Mouse (Mus musculus): ENCODE data around the gene Chd8.

The Chd8 gene

GRCm38 (mm10) chr14:52257484-52258213, at the start of gene Chd8:
Gene Chd8 (minus strand): TSS chr14:52257780.
- in situ Hi-C loops (cut with MboI, MseI), result no loop called here

DNA sequence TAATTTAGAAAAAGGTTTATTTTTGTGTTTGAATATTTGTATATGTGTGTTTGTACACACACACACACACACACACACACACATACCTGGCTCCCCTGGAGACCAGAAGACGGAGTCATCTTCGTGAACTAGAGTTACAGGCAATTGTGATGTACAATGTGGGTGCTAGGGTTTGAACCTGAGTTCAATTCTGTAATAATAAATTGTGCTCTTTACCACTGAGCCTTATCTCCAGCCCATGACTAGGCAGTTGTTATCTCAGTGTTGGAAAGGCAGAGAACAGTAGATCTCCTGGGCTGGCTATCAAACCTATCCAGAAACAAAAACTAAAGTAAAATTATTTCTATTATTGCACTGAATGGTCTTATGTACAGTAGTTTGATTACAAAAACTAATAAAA, 48.5 kb upstream of the Chd8 start:
- in situ Hi-C loops (cut with MboI, MseI), result loop anchor here (25.0 kb wide), 1 partner anchor 1906 kb away; no protein-coding TSS in a partner anchor

DNA sequence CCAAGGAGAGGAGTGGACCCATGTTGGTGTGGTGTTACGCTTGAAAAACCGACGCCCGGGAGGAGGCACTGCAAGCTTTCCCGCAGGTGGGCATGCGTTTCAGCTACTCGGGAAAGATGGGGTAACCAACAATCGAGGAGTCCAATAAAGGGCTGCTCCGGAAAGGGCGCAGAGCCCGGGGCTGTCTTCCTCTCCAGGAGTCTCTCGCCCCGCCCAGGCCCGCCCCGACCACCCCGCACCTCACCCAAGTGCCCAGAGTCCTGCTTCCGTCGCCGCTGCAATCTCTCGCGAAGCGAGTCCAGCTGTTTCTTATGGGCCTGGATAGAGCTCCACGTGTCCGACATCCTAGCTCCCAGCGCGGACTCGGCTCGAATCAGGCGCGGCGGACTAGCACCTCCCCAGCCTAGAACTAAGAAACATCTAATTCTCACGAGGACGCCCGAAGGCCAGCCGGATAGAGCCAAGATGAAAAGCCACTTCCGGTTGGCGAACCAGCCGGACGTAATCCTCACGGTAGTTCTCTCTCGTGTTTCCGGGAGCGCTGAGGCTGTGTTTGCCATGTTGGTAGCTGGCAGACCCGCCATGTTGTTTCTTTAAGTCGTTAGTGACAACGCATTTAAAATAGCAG, 47.2 kb upstream of the Chd8 start, which contains the start of gene Mettl3:
TSS of gene Mettl3 (minus strand) at position 485 of the 628 bp plus-strand sequence.
- in situ Hi-C loops (cut with MboI, MseI), result loop anchor here (25.0 kb wide), 1 partner anchor 1908 kb away; no protein-coding TSS in a partner anchor

GRCm38 (mm10) chr14:52303517-52303916, 45.9 kb upstream of the Chd8 start:
- in situ Hi-C loops (cut with MboI, MseI), result loop anchor here (25.0 kb wide), 1 partner anchor 1909 kb away; no protein-coding TSS in a partner anchor

DNA sequence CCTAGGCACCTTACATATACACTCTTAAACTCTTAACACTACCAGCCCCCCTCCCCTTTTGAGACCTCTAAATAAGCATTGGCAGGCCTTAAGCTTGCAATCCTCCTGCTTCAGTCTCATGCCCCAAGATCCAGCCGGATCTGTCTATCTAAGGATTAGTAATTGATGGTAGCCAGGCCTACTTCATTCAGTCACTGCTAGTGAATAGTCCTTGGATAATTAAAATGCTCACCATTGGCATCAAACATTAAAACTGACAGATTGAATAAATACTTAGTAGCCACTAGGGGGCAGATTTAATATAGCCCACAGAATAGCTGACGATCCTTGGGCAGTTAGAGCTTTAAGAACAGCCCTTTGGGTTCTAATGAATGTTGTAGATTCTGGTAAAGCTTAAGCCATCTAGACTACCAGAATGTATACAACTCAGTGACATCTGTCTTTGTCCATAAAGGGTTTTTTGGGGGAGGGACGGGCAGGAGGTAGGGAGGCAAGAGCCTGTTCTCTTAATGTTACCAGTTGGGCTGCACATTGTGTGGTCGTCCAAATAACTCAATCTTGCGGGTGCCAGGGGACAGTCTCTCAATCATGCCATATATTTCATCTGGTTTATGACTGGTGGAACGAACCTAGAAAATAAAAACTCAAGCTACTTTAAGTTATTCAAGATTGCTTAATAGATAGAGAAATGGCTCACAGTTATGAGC, 38.1 kb upstream of the Chd8 start:
- in situ Hi-C loops (cut with MboI, MseI), result loop anchor here (5.0 kb wide), 1 partner anchor 42 kb away; no protein-coding TSS in a partner anchor

DNA sequence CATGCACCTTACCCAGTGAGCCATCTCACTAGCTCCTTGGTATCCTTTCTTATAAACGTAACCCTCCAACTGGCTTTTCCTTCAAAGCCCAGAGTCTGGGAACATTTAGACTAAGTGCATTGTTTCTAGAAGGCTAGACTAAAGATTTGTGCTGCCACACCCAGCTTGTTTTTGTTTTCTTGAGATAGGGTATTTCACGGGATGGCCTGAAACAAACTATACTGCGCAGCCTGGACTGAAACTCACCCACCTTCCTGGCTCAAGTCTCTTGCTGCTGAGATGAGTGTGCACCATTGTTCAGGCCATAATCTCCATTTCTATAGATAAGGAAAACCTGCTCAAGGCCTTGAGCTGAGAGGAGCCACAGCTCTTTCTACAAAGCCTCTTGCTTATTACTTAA, 26.6 kb upstream of the Chd8 start:
- in situ Hi-C loops (cut with MboI, MseI), result no loop called here

DNA sequence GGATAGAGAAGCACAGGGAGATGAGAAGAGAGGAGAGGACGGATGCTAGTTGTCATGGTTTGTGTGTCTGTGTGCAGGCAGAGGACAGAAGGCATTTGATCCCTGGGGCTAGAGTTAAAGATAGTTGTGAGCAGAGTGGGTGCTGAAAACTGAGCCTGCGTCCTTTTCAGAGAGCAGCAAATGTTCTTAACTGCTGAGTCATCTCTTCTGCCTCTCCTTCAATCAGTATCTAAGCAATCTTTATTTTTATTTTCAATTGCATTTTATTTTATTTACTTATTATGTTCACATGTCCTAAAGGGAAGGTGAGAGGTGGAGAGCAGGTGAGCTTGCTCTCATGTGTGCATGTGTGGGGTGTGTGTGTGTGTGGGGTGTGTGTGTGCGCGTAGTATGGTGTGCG, 26.0 kb upstream of the Chd8 start:
- in situ Hi-C loops (cut with MboI, MseI), result no loop called here

DNA sequence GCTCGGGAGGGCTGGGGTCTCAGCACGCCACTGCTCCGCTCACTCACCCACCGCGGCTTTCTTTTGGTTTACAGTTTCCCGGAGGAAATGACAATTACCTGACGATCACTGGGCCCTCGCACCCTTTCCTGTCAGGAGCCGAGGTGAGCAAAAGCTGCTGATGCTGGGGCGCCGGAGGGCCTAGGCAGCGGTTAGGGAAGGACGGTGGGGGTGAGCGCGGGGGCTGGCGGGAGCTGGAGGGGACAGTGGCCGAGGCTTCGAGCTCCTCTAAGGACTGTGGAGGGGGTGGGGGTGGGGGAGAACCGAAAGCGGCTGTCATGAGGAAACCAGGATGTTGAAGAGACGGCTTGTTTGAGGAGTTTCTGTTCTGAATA, 22.2 kb upstream of the Chd8 start:
- in situ Hi-C loops (cut with MboI, MseI), result loop anchor here (5.0 to 10.0 kb wide), 2 partner anchors 82 to 1275 kb away; partner anchors contain the start of genes Rnase10 and Supt16

- in situ Hi-C loops (cut with MboI, MseI), result loop anchor here (5.0 to 10.0 kb wide), 2 partner anchors 82 to 1274 kb away; partner anchors contain the start of genes Rnase10 and Supt16
These were observed 21.6 kb upstream of the Chd8 start, which contains the start of the genes Tox4 and Rab2b for GRCm38 (mm10) chr14:52278932-52279746. Gene Tox4 (plus strand): TSS chr14:52279146. Gene Rab2b (minus strand): TSS chr14:52279545.

DNA sequence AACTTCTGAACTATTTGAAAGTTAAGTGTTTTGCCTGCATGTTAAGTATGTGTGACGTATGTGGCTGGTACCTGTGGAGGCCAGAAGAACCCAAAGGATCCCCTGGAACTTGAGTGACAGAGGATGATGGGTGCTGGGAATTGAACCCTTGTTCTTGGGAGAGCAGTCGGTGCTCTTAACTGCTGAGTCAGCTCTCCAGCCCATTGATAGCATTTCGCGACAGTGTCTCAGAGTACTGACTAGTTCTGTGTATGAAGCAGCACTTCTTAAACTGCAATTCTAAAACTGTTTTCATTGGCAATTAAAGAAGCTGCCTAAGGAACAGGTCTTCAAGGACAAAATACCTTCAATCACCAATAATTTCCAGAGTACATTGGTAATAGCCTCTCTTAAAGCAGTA, 19.6 kb upstream of the Chd8 start:
- in situ Hi-C loops (cut with MboI, MseI), result loop anchor here (5.0 to 10.0 kb wide), 2 partner anchors 80 to 1272 kb away; partner anchors contain the start of genes Rnase10 and Supt16

- in situ Hi-C loops (cut with MboI, MseI), result loop anchor here (10.0 kb wide), 1 partner anchor 1268 kb away; the partner anchor contains the start of gene Rnase10
These were observed 15.2 kb upstream of the Chd8 start for GRCm38 (mm10) chr14:52272781-52273180.

GRCm38 (mm10) chr14:52256311-52257175, 1.0 kb downstream of the Chd8 start:
- in situ Hi-C loops (cut with MboI, MseI), result no loop called here

DNA sequence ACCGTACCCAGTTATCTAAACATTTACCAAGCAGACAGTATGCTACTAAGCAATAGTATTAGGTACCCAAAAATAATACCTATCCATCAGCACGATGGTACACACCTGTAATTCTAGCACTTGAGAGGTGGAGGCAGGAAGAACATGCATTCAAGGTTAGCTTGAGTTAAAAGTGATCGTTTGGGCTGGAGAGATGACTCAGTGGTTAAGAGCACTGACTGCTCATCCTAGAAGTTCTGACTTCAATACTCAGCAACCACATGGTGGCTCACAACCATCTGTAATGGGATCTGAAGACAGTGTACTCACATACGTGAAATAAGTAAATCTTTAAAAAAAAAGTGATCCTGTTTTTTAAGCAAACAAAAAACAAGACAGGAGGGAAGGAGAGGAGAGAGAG, 11.5 kb downstream of the Chd8 start:
- in situ Hi-C loops (cut with MboI, MseI), result no loop called here

- in situ Hi-C loops (cut with MboI, MseI), result no loop called here
These were observed 12.9 kb downstream of the Chd8 start for GRCm38 (mm10) chr14:52244690-52245042.

DNA sequence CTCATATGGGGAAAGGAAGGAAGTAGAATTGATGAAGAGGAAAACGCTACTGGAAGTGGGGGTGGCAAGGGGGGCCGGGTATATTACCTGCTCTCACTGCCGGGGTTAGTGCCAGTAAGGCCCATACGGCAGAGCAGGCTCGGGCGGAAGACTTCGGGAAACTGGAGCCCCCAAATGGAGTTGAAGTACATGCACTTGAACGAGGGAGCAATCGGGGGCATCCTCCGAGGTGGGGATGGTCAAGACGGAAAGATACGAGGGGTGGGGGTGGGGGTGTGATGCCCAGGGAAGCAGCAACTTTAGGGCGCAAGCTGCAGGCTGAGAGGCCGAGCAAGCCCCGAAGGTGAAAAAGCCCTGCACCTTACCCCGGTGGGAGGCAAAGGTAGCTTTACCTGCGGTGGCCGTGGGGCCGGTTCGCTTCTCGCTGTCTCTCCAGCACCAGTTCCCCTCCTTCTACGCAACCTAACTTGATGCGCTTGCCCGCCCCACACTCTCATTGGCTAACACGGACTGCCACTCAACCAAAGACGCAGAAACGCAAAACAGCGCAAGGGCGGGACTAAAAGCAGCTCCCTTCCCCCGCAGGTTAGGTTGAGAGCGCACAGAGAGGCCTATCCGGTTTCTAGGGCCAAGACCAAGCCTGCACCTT, 13.4 kb downstream of the Chd8 start:
- in situ Hi-C loops (cut with MboI, MseI), result no loop called here

DNA sequence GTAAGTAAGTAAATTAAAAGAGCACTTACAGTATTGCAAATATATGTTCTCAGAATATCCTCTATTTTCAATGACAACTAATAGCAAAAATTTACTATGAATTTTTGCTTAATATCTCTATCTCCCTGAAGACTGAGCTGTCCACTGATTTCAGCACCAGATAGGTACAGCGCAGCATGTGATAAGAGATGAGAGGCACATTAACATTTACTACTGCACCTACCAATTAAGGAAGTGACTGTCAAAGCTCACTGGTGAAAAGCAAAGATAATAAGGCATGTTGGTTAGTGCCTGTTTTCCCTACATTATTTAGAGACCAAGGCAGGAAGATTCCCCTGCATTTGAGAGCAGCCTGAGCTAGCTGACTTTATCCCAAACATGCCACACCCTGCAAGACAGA, 21.4 kb downstream of the Chd8 start:
- in situ Hi-C loops (cut with MboI, MseI), result no loop called here

DNA sequence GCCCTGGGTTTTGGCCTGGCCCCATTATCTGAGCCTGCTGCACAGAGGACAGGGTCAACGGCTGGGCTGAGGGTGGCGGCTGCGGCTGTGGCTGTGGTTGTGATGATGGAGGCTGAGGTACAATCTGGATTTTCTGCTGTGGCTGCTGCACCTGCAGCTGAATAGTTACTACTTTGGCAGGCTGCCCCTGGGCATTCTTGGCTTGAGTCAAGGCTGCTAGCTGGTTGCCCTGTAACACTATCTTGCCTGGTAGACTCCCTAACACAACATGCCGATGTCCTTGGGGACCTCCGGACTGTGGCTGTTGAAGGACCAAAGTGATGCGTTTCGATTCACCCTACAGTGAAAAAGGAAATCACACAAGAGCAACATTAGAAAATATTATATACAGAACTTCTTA, 22.4 kb downstream of the Chd8 start:
- in situ Hi-C loops (cut with MboI, MseI), result no loop called here

GRCm38 (mm10) chr14:52232249-52232648, 25.3 kb downstream of the Chd8 start:
- in situ Hi-C loops (cut with MboI, MseI), result no loop called here

- in situ Hi-C loops (cut with MboI, MseI), result no loop called here
These were observed 31.6 kb downstream of the Chd8 start for GRCm38 (mm10) chr14:52225972-52226371.

All from regulatory T cell (primary cell).